Mouse (Mus musculus) embryonic fibroblast, embryonic 13.5 days (primary cell): ENCODE data around the gene Acat3.

Experiments used
- CTCF ChIP-seq: IDR thresholded peaks from 2 replicates; pipeline ENCODE4 v1.5.1; 2011; ENCODE audit warnings: mild to moderate bottlenecking, control low read depth, low read length, moderate library complexity, borderline replicate concordance; ENCODE audit not compliant: insufficient read depth
- POLR2A ChIP-seq: IDR thresholded peaks from 2 replicates; pipeline ENCODE4 v1.6.1; 2011; ENCODE audit warnings: low read depth, mild to moderate bottlenecking, control low read depth, low read length, moderate library complexity

GRCm38 (mm10) chr17:12937412-12937970 lies 2.9 kb downstream of the Acat3 start:
- TF ChIP-seq POLR2A (no peak), CTCF (no peak)
